Mouse (Mus musculus) cerebellum, adult 2 months (tissue): ENCODE results near the gene Hoxc5. TPM values are rescaled to one million over a fixed set of nuclear protein-coding genes. Genes with fewer than 3 reads are reported as not detected.

Experiments used
- DNase-seq, 2 experiments: peaks; one replicate each; pipeline ENCODE4 v3.0.0; 2021
- H3K27ac ChIP-seq: fragments of 200-500 bp; 2 replicates; pipeline ENCODE4 v1.5.1; 2012; ENCODE audit warnings: low read length, control low read depth, inconsistent platforms; ENCODE audit not compliant: insufficient read depth
- H3K27me3 ChIP-seq: fragments of 200-500 bp; 2 replicates; pipeline ENCODE4 v1.6.1; 2012; ENCODE audit warnings: inconsistent platforms, mild to moderate bottlenecking, low read length, moderate library complexity; ENCODE audit not compliant: control insufficient read depth, insufficient read depth
- H3K4me1 ChIP-seq: fragments of 200-500 bp; 2 replicates; pipeline ENCODE4 v1.6.1; 2011; ENCODE audit warnings: low read length; ENCODE audit not compliant: control insufficient read depth, insufficient read depth
- H3K4me3 ChIP-seq: fragments of 200-500 bp; replicated peaks from 2 replicates; pipeline ENCODE3; 2011; ENCODE audit warnings: mild to moderate bottlenecking, low read depth, low read length, control low read depth; ENCODE audit not compliant: insufficient read depth
- CTCF ChIP-seq: fragments of 200-500 bp; IDR thresholded peaks from 2 replicates; pipeline ENCODE4 v1.5.1; 2011; ENCODE audit warnings: low read depth, mild to moderate bottlenecking, control low read depth, low read length, moderate library complexity, borderline replicate concordance; ENCODE audit not compliant: insufficient read depth
- POLR2A ChIP-seq: fragments of 200-500 bp; IDR thresholded peaks from 2 replicates; pipeline ENCODE4 v1.6.1; 2011; ENCODE audit warnings: low read length, control low read depth, borderline replicate concordance; ENCODE audit not compliant: insufficient read depth
- WGBS: fragments of 180-500 bp; shearing (Covaris S2); methylation state at CpG from one replicate; pipeline ENCODE4 v1.1.7; 2018; 5-methylcytosine and 5-hydroxymethylcytosine counted together
- polyA plus RNA-seq: library from polyadenylated mRNA; depleted of rRNA; stranded (reverse); fragments of >200 nt; gene quantifications from 2 replicates; pipeline ENCODE4 v1.2.3, GENCODE M21; 2012

Hoxc5 gene
- polyA plus RNA-seq, 1 experiment, result 2.2 TPM

GRCm38 (mm10) chr15:102939256-102940155 is 27.7 kb upstream of the Hoxc5 start:
- WGBS, result 2% methylated on average over 34 of the region's 34 CpGs
- no peak for DNase-seq
- Histone ChIP-seq H3K27me3 (peaks cover 7% of the 10 kb centered on the region; the same call in 1 of the 2 replicates), H3K4me3 (no peak overlapping the region), H3K4me1 (no peaks in the 10 kb centered on the region), H3K27ac (no peak overlapping the region)
- TF ChIP-seq CTCF (no peak), POLR2A (no peak)

- TF ChIP-seq POLR2A (no peak), CTCF (no peak)
- WGBS, result 1% methylated on average over 53 of the region's 53 CpGs
- Histone ChIP-seq H3K4me1 (no peaks in the 10 kb centered on the region), H3K4me3 (no peak overlapping the region), H3K27me3 (peaks cover 4% of the 10 kb centered on the region; the same call in 1 of the 2 replicates), H3K27ac (no peak overlapping the region)
- DNase-seq, result no peak
Observed at GRCm38 (mm10) chr15:102942739-102943467, 24.3 kb upstream of the Hoxc5 start.

GRCm38 (mm10) chr15:102943468-102943813 is 23.8 kb upstream of the Hoxc5 start:
- TF ChIP-seq CTCF, result no peak
- TF ChIP-seq POLR2A, result no peak
- no peak for DNase-seq
- 5% methylated on average over 5 of the region's 5 CpGs for WGBS

GRCm38 (mm10) chr15:102945185-102946077 is 21.8 kb upstream of the Hoxc5 start:
- no peak for DNase-seq
- Histone ChIP-seq H3K27ac (no peak overlapping the region), H3K4me1 (no peaks in the 10 kb centered on the region), H3K4me3 (no peak overlapping the region), H3K27me3 (peaks cover 5% of the 10 kb centered on the region; the same call in 1 of the 2 replicates)
- no peak for TF ChIP-seq POLR2A
- no peak for TF ChIP-seq CTCF
- 15% methylated on average over 22 of the region's 22 CpGs for WGBS

More at GRCm38 (mm10) chr15:102943468-102943813, 23.8 kb upstream of the Hoxc5 start:
- H3K4me3 ChIP-seq, result no peak overlapping the region
- H3K27me3 ChIP-seq, result peaks cover 5% of the 10 kb centered on the region; the same call in 1 of the 2 replicates
- no peaks in the 10 kb centered on the region for H3K4me1 ChIP-seq
- H3K27ac ChIP-seq, result no peak overlapping the region

- no peak for DNase-seq
- 2% methylated on average over 9 of the region's 9 CpGs for WGBS
- TF ChIP-seq CTCF (no peak), POLR2A (no peak)
- no peak overlapping the region for H3K4me3 ChIP-seq
- H3K27ac ChIP-seq, result no peak overlapping the region
- peaks cover 8% of the 10 kb centered on the region; the same call in 1 of the 2 replicates for H3K27me3 ChIP-seq
- no peaks in the 10 kb centered on the region for H3K4me1 ChIP-seq
Observed at GRCm38 (mm10) chr15:102947276-102947675, 20.0 kb upstream of the Hoxc5 start.

GRCm38 (mm10) chr15:102948842-102949241 is 18.4 kb upstream of the Hoxc5 start:
- WGBS, result 13% methylated on average over 2 of the region's 2 CpGs
- peaks cover 8% of the 10 kb centered on the region; the same call in 1 of the 2 replicates for H3K27me3 ChIP-seq
- DNase-seq, result no peak
- no peak overlapping the region for H3K27ac ChIP-seq
- no peaks in the 10 kb centered on the region for H3K4me1 ChIP-seq
- TF ChIP-seq POLR2A (no peak), CTCF (no peak)
- no peak overlapping the region for H3K4me3 ChIP-seq

GRCm38 (mm10) chr15:102949696-102950095 is 17.5 kb upstream of the Hoxc5 start:
- H3K4me3 ChIP-seq, result no peak overlapping the region
- no peaks in the 10 kb centered on the region for H3K4me1 ChIP-seq
- WGBS, result 3% methylated on average over 20 of the region's 20 CpGs
- no peak for DNase-seq
- no peak for TF ChIP-seq POLR2A
- no peak for TF ChIP-seq CTCF
- no peak overlapping the region for H3K27ac ChIP-seq
- peaks cover 9% of the 10 kb centered on the region; the same call in 1 of the 2 replicates for H3K27me3 ChIP-seq
